Comparison of ENCODE assay signal across 8 mouse cellular contexts in genomic region chrX:20290715-20291114, GRCm38 (mm10). TPM values are rescaled to one million over a fixed set of nuclear protein-coding genes. Genes with fewer than 3 reads are reported as not detected.
DNase-seq lines count a peak whose midpoint lies in the region; ATAC-seq and TF ChIP-seq lines count a peak whose summit lies in the region.

No protein-coding gene starts in this region.

- H3K9me3 ChIP-seq in forebrain, embryonic 12.5 days, result no peaks in the 10 kb centered on the region
- H3K9me3 ChIP-seq in liver, embryonic 14.5 days (ENCODE audit: control insufficient read depth, low read length), result no peaks in the 10 kb centered on the region
- H3K9me3 ChIP-seq in stomach, embryonic 15.5 days, result no peaks in the 10 kb centered on the region

- 19% methylated on average over 5 of the region's 5 CpGs for WGBS in bone marrow, adult 2 months
- WGBS in forebrain, embryonic 12.5 days, result 31% methylated on average over 5 of the region's 5 CpGs
- WGBS in liver, embryonic 14.5 days (ENCODE audit: insufficient replicate concordance), result 22% methylated on average over 5 of the region's 5 CpGs
- 25% methylated on average over 5 of the region's 5 CpGs for WGBS in stomach, embryonic 15.5 days

- TF ChIP-seq CTCF in layer of hippocampus, adult 2 months (conservative IDR thresholded peaks at IDR 0.05), result no peak
- TF ChIP-seq CTCF in bone marrow, adult 2 months (IDR thresholded peaks at IDR 0.05; ENCODE audit: control insufficient read depth, insufficient read depth, low read length), result no peak
- TF ChIP-seq CTCF in liver, embryonic 14.5 days (IDR thresholded peaks at IDR 0.05; ENCODE audit: low read depth), result no peak

- H3K9ac ChIP-seq in forebrain, embryonic 12.5 days, result 0 out of 2 replicates have a peak overlapping the region, but pooled peaks have one; percentile 25
- H3K9ac ChIP-seq in liver, embryonic 14.5 days (replicated peaks), result no peak overlapping the region
- no peak overlapping the region for H3K9ac ChIP-seq in stomach, embryonic 15.5 days

- H3K4me3 ChIP-seq in layer of hippocampus, adult 2 months, result peak overlapping the region; percentile 75
- peak overlapping the region; percentile 86 for H3K4me3 ChIP-seq in bone marrow, adult 2 months (replicated peaks; ENCODE audit: control insufficient read depth, low read depth, low read length)
- H3K4me3 ChIP-seq in forebrain, embryonic 12.5 days (replicated peaks), result peak overlapping the region; percentile 60
- no peak overlapping the region for H3K4me3 ChIP-seq in liver, embryonic 14.5 days (ENCODE audit: insufficient read depth in 1 of 2, low read depth in 2 of 2, low read length in 2 of 2)
- peak overlapping the region; percentile 48 for H3K4me3 ChIP-seq in stomach, embryonic 15.5 days (replicated peaks)

- no peak for TF ChIP-seq EP300 in liver, embryonic 14.5 days (IDR thresholded peaks at IDR 0.05; ENCODE audit: low read depth)

- peak overlapping the region; percentile 66 for H3K4me2 ChIP-seq in forebrain, embryonic 12.5 days
- H3K4me2 ChIP-seq in liver, embryonic 14.5 days (ENCODE audit: low read depth), result peak overlapping the region; percentile 61
- H3K4me2 ChIP-seq in stomach, embryonic 15.5 days, result peak overlapping the region; percentile 83

- ATAC-seq in forebrain, embryonic 12.5 days (ENCODE audit: low FRiP score), result no peak
- no peak for ATAC-seq in liver, embryonic 14.5 days (ENCODE audit: insufficient read depth)
- no peak for ATAC-seq in stomach, embryonic 15.5 days (ENCODE audit: insufficient read depth, low FRiP score, low read depth)

- H3K4me1 ChIP-seq in bone marrow, adult 2 months (ENCODE audit: control insufficient read depth, insufficient read depth, low read length), result no peaks in the 10 kb centered on the region
- no peaks in the 10 kb centered on the region for H3K4me1 ChIP-seq in forebrain, embryonic 12.5 days
- no peaks in the 10 kb centered on the region for H3K4me1 ChIP-seq in liver, embryonic 14.5 days (replicated peaks; ENCODE audit: control insufficient read depth in 2 of 2, insufficient read depth in 2 of 2, low read length in 1 of 2)
- no peaks in the 10 kb centered on the region for H3K4me1 ChIP-seq in stomach, embryonic 15.5 days

- no peaks in the 10 kb centered on the region for H3K36me3 ChIP-seq in forebrain, embryonic 12.5 days (replicated peaks)
- no peaks in the 10 kb centered on the region for H3K36me3 ChIP-seq in liver, embryonic 14.5 days (replicated peaks; ENCODE audit: control insufficient read depth, insufficient read depth, low read depth)
- no peaks in the 10 kb centered on the region for H3K36me3 ChIP-seq in stomach, embryonic 15.5 days

- no peak for DNase-seq in layer of hippocampus, adult 2 months (ENCODE audit: low spot score in 2 of 2)
- DNase-seq in layer of hippocampus, adult 9-10 months (ENCODE audit: low spot score), result no peak
- no peak for DNase-seq in liver, embryonic 14.5 days (ENCODE audit: low read depth in 3 of 3, low spot score in 3 of 3)
- no peak for DNase-seq in thymus, postnatal 10 days (ENCODE audit: low spot score in 2 of 2)
- DNase-seq in gastrocnemius, adult 18-20 months (ENCODE audit: low spot score), result no peak

- H3K27me3 ChIP-seq in forebrain, embryonic 12.5 days, result no peaks in the 10 kb centered on the region
- H3K27me3 ChIP-seq in liver, embryonic 14.5 days (ENCODE audit: control insufficient read depth, insufficient read depth, low read length), result peaks cover 7% of the 10 kb centered on the region
- no peaks in the 10 kb centered on the region for H3K27me3 ChIP-seq in stomach, embryonic 15.5 days (replicated peaks)

- TF ChIP-seq POLR2A in bone marrow, adult 2 months (IDR thresholded peaks at IDR 0.05; ENCODE audit: borderline replicate concordance, control insufficient read depth, low read depth, low read length), result no peak

- peak overlapping the region; percentile 18; the same call in 1 of the 2 replicates for H3K27ac ChIP-seq in layer of hippocampus, adult 2 months
- no peak overlapping the region for H3K27ac ChIP-seq in bone marrow, adult 2 months (ENCODE audit: control insufficient read depth, insufficient read depth, low read depth, low read length, poor library complexity)
- no peak overlapping the region for H3K27ac ChIP-seq in forebrain, embryonic 12.5 days
- H3K27ac ChIP-seq in liver, embryonic 14.5 days, result no peak overlapping the region
- H3K27ac ChIP-seq in stomach, embryonic 15.5 days, result no peak overlapping the region

RNA-seq across cellular contexts. Expression of gene Slc9a7, which starts 0.9 kb away (rescaled TPM):
- total RNA-seq in layer of hippocampus, adult 2 months (2021), result 10 to 100 TPM; 62.9 to 65.6 TPM
- 0.75 and 2.3 TPM in 2 replicates for polyA plus RNA-seq in bone marrow, adult 2 months (2011; ENCODE audit: insufficient read depth, insufficient read length, low replicate concordance, missing spikeins)
- 2.0 and 2.1 TPM in 2 replicates for polyA plus RNA-seq in forebrain, embryonic 12.5 days (2016; fragmentation: Nextera tagmentation; extraction: Ambion mirVana)
- polyA plus RNA-seq in liver, embryonic 14.5 days (2012; rRNA removed), result 0.16 and 0.17 TPM in 2 replicates
- 0.14 and 0.20 TPM in 2 replicates for polyA plus RNA-seq in liver, embryonic 14.5 days (2014; fragmentation: Nextera tagmentation; extraction: Ambion mirVana)
- 0.80 and 0.99 TPM in 2 replicates for polyA plus RNA-seq in stomach, embryonic 15.5 days (2015; fragmentation: Nextera tagmentation; extraction: Ambion mirVana)
- total RNA-seq in gastrocnemius, adult 18-20 months (2021), result 1 to 10 TPM; 9.0 to 9.1 TPM

Comparison
In these comparisons a context has a peak if more than half of its experiments do, and no peak if none do; other contexts are left out.
1. H3K4me3 ChIP-seq: peak in layer of hippocampus, adult 2 months (single experiment), bone marrow, adult 2 months (single experiment), forebrain, embryonic 12.5 days (single experiment) and stomach, embryonic 15.5 days (single experiment); none in liver, embryonic 14.5 days (0 of 2).
2. Peak in every context shown above with its lines, with median percentiles within 50 percentile points of each other: H3K4me2 ChIP-seq.